Mouse (Mus musculus) cortical plate, adult 2 months (tissue): Measurements from ENCODE around the gene Zfp775. TPM values are rescaled to one million over a fixed set of nuclear protein-coding genes. Genes with fewer than 3 reads are reported as not detected.

Source experiments
- H3K27ac ChIP-seq: fragments of 200-500 bp; 2 replicates; pipeline ENCODE4 v1.5.1; 2012; ENCODE audit warnings: low read length, control low read depth, inconsistent platforms; ENCODE audit not compliant: insufficient read depth
- H3K4me1 ChIP-seq: fragments of 200-500 bp; 2 replicates; pipeline ENCODE4 v1.6.1; 2011; ENCODE audit warnings: low read length; ENCODE audit not compliant: control insufficient read depth, insufficient read depth
- H3K4me3 ChIP-seq: fragments of 200-500 bp; 2 replicates; pipeline ENCODE4 v1.5.1; 2011; ENCODE audit warnings: mild to moderate bottlenecking, low read length, control low read depth; ENCODE audit not compliant: insufficient read depth
- CTCF ChIP-seq: fragments of 200-500 bp; IDR thresholded peaks from 2 replicates; pipeline ENCODE4 v1.5.1; 2011; ENCODE audit warnings: mild to moderate bottlenecking, control low read depth, low read length; ENCODE audit not compliant: insufficient read depth; ENCODE audit errors: extremely low read depth
- POLR2A ChIP-seq: fragments of 200-500 bp; IDR thresholded peaks from 2 replicates; pipeline ENCODE4 v1.6.1; 2011; ENCODE audit warnings: mild to moderate bottlenecking, low read length, control low read depth; ENCODE audit not compliant: insufficient read depth; ENCODE audit errors: extremely low read depth
- polyA plus RNA-seq: library from polyadenylated mRNA; depleted of rRNA; stranded (reverse); fragments of >200 nt; gene quantifications from 2 replicates; pipeline ENCODE4 v1.2.3, GENCODE M21; 2012

Zfp775 gene
- polyA plus RNA-seq, 1 experiment, result 6.8 TPM

DNA sequence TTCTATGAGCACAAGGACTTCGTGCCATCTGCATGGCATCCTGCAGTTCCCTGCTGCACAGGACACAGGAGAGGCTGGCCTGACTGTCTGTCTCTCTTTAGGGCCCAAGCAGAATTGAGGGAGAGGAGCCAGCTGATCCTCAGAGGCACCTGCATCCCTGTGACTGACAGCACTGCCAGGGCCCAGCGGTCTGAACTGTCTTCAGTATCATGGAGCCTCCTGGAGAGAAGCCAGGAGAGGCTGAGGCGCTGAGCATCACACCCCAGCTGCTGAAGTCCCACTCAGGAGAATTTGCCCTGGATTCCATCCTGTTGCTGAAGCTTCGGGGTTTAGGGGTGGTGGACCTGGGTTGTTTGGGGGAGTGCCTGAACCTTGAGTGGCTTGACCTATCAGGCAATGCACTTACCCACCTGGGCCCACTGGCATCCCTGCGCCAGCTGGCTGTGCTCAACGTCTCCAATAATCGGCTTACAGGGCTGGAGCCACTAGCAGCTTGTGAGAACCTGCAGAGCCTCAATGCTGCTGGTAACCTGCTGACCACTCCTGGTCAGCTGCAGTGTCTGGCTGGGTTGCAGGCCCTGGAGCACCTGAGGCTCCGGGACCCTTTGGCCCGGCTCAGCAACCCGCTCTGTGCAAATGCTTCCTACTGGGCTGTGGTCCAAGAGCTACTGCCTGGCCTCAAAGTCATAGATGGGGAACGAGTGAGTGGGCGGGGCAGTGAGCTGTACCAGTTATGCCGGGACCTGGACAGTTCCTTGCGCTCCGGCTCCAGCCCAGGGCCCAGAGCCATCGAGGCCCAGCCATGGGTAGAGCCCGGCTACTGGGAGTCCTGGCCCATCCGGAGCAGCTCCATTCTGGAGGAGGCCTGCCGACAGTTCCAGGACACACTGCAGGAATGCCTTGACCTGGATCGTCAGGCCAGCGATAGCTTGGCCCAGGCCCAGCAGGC, 33.6 kb upstream of the Zfp775 start:
- Histone ChIP-seq H3K4me1 (no peaks in the 10 kb centered on the region; the same call in 1 of the 2 replicates), H3K4me3 (no peak overlapping the region), H3K27ac (no peak overlapping the region)
- TF ChIP-seq POLR2A (no peak), CTCF (no peak)

DNA sequence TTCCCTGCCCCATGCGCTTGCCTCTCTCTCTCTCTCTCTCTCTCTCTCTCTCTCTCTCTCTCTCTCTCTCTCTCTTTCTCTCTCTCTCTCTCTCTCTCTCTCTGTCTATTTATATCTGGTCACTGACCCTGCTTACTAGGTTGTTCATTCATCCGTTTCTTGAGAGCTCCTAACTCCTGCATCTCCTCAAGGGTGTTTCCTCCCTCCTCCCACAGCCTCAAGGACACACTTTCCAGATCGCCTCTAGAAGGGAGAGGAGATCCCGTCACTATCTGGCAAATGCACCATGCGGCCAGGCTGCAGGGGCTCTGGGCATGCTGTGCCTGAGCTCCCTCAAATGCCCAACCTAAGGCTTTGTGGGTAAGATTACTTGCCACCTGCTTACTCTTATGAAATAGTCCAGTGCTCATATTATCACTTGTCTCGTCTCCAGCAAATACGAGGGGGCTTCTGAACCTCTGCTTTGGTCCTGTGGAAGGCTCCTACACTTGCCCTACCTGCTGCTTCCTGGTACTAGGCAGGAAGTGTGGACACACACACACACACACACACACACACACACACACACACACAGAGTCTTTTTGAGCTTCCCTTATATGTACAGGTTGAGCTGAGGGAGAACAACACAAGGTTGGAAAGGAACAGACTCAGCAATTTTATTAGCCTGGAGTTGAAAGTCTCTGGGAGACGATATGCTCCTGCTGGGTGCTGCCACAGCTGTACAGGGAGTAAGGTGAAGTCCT, 32.6 kb upstream of the Zfp775 start:
- no peak for TF ChIP-seq CTCF
- Histone ChIP-seq H3K4me1 (no peaks in the 10 kb centered on the region; the same call in 1 of the 2 replicates), H3K4me3 (no peak overlapping the region), H3K27ac (no peak overlapping the region)

DNA sequence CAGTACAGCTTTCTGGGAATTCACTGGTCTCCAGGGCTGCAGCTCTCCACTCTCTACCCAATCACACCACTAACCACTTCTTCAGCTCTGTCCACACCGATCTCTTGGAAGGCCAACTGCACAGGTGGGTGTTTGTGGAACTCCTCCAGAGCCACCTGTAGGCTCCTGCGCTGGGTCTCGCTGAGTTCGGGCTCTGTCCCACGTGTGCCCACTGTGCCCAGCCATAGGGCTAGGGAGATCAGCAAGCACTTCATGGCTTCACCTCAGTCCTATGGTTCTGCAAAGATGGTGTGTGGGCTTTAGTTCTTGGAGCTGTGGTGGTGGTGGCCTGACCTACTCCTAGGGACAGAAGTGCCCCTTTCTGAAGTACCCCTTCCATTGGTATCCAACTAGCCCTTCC, 29.8 kb upstream of the Zfp775 start:
- Histone ChIP-seq H3K4me3 (no peak overlapping the region), H3K4me1 (no peaks in the 10 kb centered on the region), H3K27ac (no peak overlapping the region; the same call in 1 of the 2 replicates)
- TF ChIP-seq POLR2A (no peak), CTCF (no peak)

DNA sequence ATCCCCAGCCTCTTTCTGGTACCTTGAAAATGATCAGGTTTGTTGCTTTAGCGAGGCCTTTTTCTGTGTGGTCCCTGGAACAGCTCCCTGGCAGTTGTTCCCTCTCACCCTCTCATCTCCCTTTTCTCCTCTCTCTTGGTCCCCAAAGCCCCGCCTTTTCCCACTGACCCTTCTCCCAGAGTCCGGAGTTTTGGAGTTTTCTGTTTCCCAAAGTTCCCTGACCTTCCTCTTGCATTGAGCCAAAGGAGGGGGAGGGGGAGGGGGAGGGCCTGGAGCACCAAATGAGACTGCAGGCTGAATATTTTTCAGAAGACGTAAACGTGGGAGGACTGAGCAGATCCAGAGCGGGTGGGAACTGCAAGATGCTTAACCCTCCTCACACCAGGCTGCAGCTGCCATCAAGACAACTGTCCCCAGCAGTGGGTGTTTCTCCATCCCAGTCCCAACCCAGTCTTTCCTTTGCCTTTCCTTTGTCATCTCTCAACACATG, 29.2 kb upstream of the Zfp775 start, which contains the start of gene Rarres2:
Gene Rarres2, minus strand, starts transcription at position 218 of the 490 bp plus-strand sequence.
- Histone ChIP-seq H3K27ac (no peak within 1 kb of the TSS; the same call in 1 of the 2 replicates), H3K4me1 (no peaks in the 10 kb centered on the region), H3K4me3 (no peak within 1 kb of the TSS)
- no peak for TF ChIP-seq POLR2A
- TF ChIP-seq CTCF, result no peak

DNA sequence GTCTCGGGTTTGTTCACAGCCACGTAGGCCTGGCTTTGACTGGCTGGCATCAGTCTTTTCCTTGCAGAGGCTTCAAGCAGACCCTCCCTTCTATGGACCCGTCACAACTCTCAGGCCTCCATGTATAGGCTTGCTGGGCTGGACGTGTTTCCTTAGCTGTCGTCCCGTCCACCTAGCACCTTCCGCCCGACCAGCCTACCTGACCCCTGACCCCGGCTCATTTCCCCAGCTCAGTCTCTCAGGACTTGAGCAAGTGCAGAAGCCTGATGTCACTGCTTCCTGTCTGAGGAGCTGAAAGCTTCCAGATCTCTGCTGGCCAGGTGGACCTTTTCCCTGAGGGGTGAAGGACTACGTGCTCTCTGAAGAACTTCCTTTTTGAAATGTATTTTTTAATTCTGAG, 28.6 kb upstream of the Zfp775 start:
- Histone ChIP-seq H3K27ac (no peak overlapping the region), H3K4me1 (no peaks in the 10 kb centered on the region), H3K4me3 (no peak overlapping the region)
- no peak for TF ChIP-seq CTCF

DNA sequence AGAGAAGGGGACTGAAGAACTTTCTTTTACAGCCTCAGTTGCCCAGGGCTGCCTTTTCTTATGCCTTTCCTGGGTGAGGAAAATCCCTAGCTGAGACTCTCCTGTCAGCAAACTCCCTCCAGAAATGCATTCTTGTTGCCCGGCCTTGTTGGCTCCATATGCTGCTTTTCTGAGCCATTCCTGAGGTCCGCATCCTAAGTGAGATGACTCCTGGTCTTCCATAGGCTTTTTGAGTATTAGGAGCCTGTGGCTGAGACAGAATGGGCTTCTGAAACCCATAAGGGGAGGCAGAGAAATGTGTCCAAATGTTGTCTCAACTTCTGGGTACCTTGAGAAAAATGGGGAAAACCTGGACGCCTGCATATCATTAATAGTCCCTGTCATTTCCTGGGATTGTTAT, 27.9 kb upstream of the Zfp775 start:
- TF ChIP-seq CTCF (no peak), POLR2A (no peak)
- H3K4me1 ChIP-seq, result no peaks in the 10 kb centered on the region

DNA sequence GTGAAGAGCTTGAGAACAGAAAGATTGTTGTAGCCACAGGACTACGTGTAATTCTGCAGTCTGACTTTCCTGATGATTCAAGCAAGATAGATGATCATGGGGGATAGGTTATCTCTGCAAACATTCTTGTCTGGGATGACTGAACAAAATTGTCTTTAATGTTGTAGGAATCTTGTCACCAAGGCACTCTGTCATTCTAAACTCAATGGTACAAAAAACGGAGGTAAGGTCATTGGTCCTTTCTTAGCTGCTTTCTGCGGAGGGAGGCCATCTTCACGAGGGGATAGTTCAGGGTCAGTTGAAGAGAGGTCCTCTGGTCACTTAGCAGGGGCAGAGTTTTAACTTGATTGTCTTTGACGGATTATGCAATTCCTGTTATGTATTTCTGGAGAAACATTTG, 23.1 kb upstream of the Zfp775 start:
- no peak overlapping the region for H3K4me3 ChIP-seq
- no peak overlapping the region for H3K27ac ChIP-seq
- H3K4me1 ChIP-seq, result no peaks in the 10 kb centered on the region
- no peak for TF ChIP-seq POLR2A
- TF ChIP-seq CTCF, result no peak

More for the DNA sequence above, 27.9 kb upstream of the Zfp775 start:
- Histone ChIP-seq H3K27ac (no peak overlapping the region), H3K4me3 (no peak overlapping the region)

DNA sequence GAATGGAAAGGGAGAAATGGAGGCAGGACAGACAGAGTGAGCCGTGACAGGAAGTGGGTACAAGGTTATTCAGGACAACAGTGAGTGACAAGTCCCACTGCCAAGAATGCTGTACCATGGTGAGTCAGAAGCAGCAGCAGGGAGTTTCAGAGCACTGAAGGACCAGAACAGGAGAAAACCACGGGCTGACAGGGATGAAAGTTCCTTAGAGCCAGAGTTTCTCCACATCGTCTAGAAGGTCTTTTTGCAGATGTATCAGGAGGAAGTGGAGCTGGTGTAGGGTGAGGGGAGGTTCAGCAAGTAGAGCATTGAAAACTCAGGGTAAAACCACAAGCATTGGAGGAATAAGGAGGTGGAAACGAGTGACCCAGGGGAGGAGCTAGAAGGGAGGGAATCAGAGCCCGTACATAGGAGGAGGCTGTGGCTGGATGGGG, 22.6 kb upstream of the Zfp775 start:
- Histone ChIP-seq H3K4me1 (no peaks in the 10 kb centered on the region), H3K4me3 (no peak overlapping the region), H3K27ac (no peak overlapping the region)
- TF ChIP-seq POLR2A (no peak), CTCF (no peak)

DNA sequence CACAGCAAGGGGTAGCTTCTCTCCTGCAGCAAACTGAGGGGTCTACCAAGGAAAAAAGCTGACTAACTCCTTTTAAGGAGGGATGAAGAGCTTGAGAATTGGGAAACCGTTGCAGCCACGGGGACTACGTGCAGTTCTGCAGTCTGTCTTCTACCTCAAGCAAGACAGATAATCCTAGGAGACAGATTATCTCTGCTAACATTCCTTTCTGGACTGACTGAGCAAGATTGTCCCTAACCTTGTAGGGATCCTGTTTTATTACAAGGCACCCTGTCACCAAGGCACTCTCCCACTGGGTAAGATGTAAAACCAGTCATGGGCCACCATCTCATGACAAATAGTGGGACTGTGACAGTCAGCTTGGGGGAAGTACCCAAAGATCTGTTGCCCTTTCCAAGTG, 20.6 kb upstream of the Zfp775 start:
- no peak for TF ChIP-seq CTCF
- TF ChIP-seq POLR2A, result no peak
- no peaks in the 10 kb centered on the region for H3K4me1 ChIP-seq
- no peak overlapping the region for H3K27ac ChIP-seq
- no peak overlapping the region for H3K4me3 ChIP-seq
